7 mouse cellular contexts compared by ENCODE assay signal in the genomic region with DNA sequence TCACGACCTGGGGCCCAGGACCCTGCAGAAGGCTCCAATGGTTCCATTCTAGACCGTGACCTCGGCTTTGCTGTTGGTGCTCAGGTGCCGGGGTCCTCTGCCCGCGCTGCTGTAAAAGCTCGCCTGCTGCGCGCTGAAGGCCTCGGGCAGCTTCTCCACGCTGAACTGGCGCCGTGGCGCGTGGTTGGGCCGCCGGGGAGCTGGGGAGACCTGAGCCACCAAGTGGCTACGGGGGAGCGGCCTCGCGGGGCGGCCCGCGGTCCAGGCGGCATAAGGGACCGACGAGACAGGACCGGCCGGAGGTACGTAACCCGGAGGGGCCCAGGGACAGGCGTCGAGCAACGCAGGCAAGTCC. TPM values are rescaled to one million over a fixed set of nuclear protein-coding genes. Genes with fewer than 3 reads are reported as not detected.
DNase-seq lines count a peak whose midpoint lies in the region; ATAC-seq lines count a peak whose summit lies in the region.

No protein-coding gene starts in this region.

- peak overlapping the region; percentile 17 for H3K4me3 ChIP-seq in heart, embryonic 15.5 days
- H3K4me3 ChIP-seq in embryonic facial prominence, embryonic 12.5 days, result no peak overlapping the region
- no peak overlapping the region for H3K4me3 ChIP-seq in hindbrain, embryonic 15.5 days
- H3K4me3 ChIP-seq in midbrain, embryonic 15.5 days, result peak overlapping the region; percentile 2; the same call in 1 of the 2 replicates

- ATAC-seq in heart, embryonic 15.5 days (replicated peaks; ENCODE audit: insufficient number of reproducible peaks, insufficient read depth, low FRiP score, low read depth), result no peak
- no peak for ATAC-seq in embryonic facial prominence, embryonic 12.5 days (ENCODE audit: insufficient number of reproducible peaks, insufficient read depth, low FRiP score, low TSS enrichment)
- ATAC-seq in hindbrain, embryonic 15.5 days (ENCODE audit: low FRiP score, low read depth), result no peak
- ATAC-seq in midbrain, embryonic 15.5 days (replicated peaks), result no peak

- 18% methylated on average over 34 of the region's 34 CpGs for WGBS in heart, embryonic 15.5 days
- WGBS in embryonic facial prominence, embryonic 12.5 days, result 9% methylated on average over 34 of the region's 34 CpGs
- WGBS in hindbrain, embryonic 15.5 days, result 12% methylated on average over 34 of the region's 34 CpGs
- WGBS in midbrain, embryonic 15.5 days, result 17% methylated on average over 34 of the region's 34 CpGs

- H3K9ac ChIP-seq in heart, embryonic 15.5 days, result no peak overlapping the region
- H3K9ac ChIP-seq in embryonic facial prominence, embryonic 12.5 days, result no peak overlapping the region; the same call in 1 of the 2 replicates
- H3K9ac ChIP-seq in hindbrain, embryonic 15.5 days, result no peak overlapping the region
- H3K9ac ChIP-seq in midbrain, embryonic 15.5 days, result no peak overlapping the region

- no peak overlapping the region for H3K27ac ChIP-seq in heart, embryonic 15.5 days
- H3K27ac ChIP-seq in embryonic facial prominence, embryonic 12.5 days, result no peak overlapping the region
- no peak overlapping the region for H3K27ac ChIP-seq in hindbrain, embryonic 15.5 days (replicated peaks)
- H3K27ac ChIP-seq in midbrain, embryonic 15.5 days, result no peak overlapping the region

- peaks cover 29% of the 10 kb centered on the region for H3K4me1 ChIP-seq in heart, embryonic 15.5 days (replicated peaks)
- peaks cover 26% of the 10 kb centered on the region for H3K4me1 ChIP-seq in embryonic facial prominence, embryonic 12.5 days
- H3K4me1 ChIP-seq in hindbrain, embryonic 15.5 days (replicated peaks), result peaks cover 34% of the 10 kb centered on the region
- H3K4me1 ChIP-seq in midbrain, embryonic 15.5 days, result peaks cover 29% of the 10 kb centered on the region

- peak overlapping the region; percentile 41 for H3K4me2 ChIP-seq in heart, embryonic 15.5 days
- 0 out of 2 replicates have a peak overlapping the region, but pooled peaks have one; percentile 2 for H3K4me2 ChIP-seq in embryonic facial prominence, embryonic 12.5 days (replicated peaks)
- H3K4me2 ChIP-seq in hindbrain, embryonic 15.5 days, result peak overlapping the region; percentile 8
- peak overlapping the region; percentile 19 for H3K4me2 ChIP-seq in midbrain, embryonic 15.5 days

- DNase-seq in heart, adult 9 months (ENCODE audit: low spot score in 2 of 2), result no peak
- DNase-seq in layer of hippocampus, adult 9-10 months (ENCODE audit: low spot score), result no peak
- no peak for DNase-seq in thymus, postnatal 0 days (ENCODE audit: low spot score)

- H3K27me3 ChIP-seq in heart, embryonic 15.5 days, result peaks cover 82% of the 10 kb centered on the region
- peaks cover 77% of the 10 kb centered on the region for H3K27me3 ChIP-seq in embryonic facial prominence, embryonic 12.5 days
- peaks cover 52% of the 10 kb centered on the region for H3K27me3 ChIP-seq in hindbrain, embryonic 15.5 days
- H3K27me3 ChIP-seq in midbrain, embryonic 15.5 days (replicated peaks), result peaks cover 52% of the 10 kb centered on the region

- peaks cover 24% of the 10 kb centered on the region for H3K36me3 ChIP-seq in heart, embryonic 15.5 days
- H3K36me3 ChIP-seq in embryonic facial prominence, embryonic 12.5 days, result peaks cover 44% of the 10 kb centered on the region
- H3K36me3 ChIP-seq in hindbrain, embryonic 15.5 days, result peaks cover 29% of the 10 kb centered on the region
- H3K36me3 ChIP-seq in midbrain, embryonic 15.5 days (replicated peaks), result peaks cover 15% of the 10 kb centered on the region

- no peaks in the 10 kb centered on the region for H3K9me3 ChIP-seq in heart, embryonic 15.5 days (replicated peaks)
- no peaks in the 10 kb centered on the region for H3K9me3 ChIP-seq in embryonic facial prominence, embryonic 12.5 days
- H3K9me3 ChIP-seq in hindbrain, embryonic 15.5 days, result no peaks in the 10 kb centered on the region
- no peaks in the 10 kb centered on the region for H3K9me3 ChIP-seq in midbrain, embryonic 15.5 days

RNA-seq across cellular contexts. Expression of a gene that starts 5.5 kb away (rescaled TPM):
- 0.22 and 0.25 TPM in 2 replicates for polyA plus RNA-seq in heart, embryonic 15.5 days (2015; fragmentation: Nextera tagmentation; extraction: Ambion mirVana)
- polyA plus RNA-seq in embryonic facial prominence, embryonic 12.5 days (2016; fragmentation: Nextera tagmentation; extraction: Ambion mirVana), result 0.75 and 0.79 TPM in 2 replicates
- polyA plus RNA-seq in hindbrain, embryonic 15.5 days (2015; fragmentation: Nextera tagmentation; extraction: Ambion mirVana), result 2.9 and 4.6 TPM in 2 replicates
- 1.1 and 1.5 TPM in 2 replicates for polyA plus RNA-seq in midbrain, embryonic 15.5 days (2015; fragmentation: Nextera tagmentation; extraction: Ambion mirVana)
- 0.15 and 0.26 TPM in 2 replicates for polyA plus RNA-seq in thymus, postnatal 0 days (2015; fragmentation: Nextera tagmentation; extraction: Ambion mirVana)

RNA-seq across cellular contexts. Expression of a gene that starts 17.1 kb away (rescaled TPM):
- not detected in 2 replicates for polyA plus RNA-seq in heart, embryonic 15.5 days (2015; fragmentation: Nextera tagmentation; extraction: Ambion mirVana)
- polyA plus RNA-seq in embryonic facial prominence, embryonic 12.5 days (2016; fragmentation: Nextera tagmentation; extraction: Ambion mirVana), result 0.13 and 0.23 TPM in 2 replicates
- 0.37 and 0.69 TPM in 2 replicates for polyA plus RNA-seq in hindbrain, embryonic 15.5 days (2015; fragmentation: Nextera tagmentation; extraction: Ambion mirVana)
- polyA plus RNA-seq in midbrain, embryonic 15.5 days (2015; fragmentation: Nextera tagmentation; extraction: Ambion mirVana), result 0.08 and 0.26 TPM in 2 replicates
- 0.22 and 0.49 TPM in 2 replicates for polyA plus RNA-seq in thymus, postnatal 0 days (2015; fragmentation: Nextera tagmentation; extraction: Ambion mirVana)

RNA-seq across cellular contexts. Expression of a gene that starts 37.5 kb away (rescaled TPM):
- 54.0 and 55.7 TPM in 2 replicates for polyA plus RNA-seq in heart, embryonic 15.5 days (2015; fragmentation: Nextera tagmentation; extraction: Ambion mirVana)
- 68.8 and 71.0 TPM in 2 replicates for polyA plus RNA-seq in embryonic facial prominence, embryonic 12.5 days (2016; fragmentation: Nextera tagmentation; extraction: Ambion mirVana)
- 24.0 and 25.4 TPM in 2 replicates for polyA plus RNA-seq in hindbrain, embryonic 15.5 days (2015; fragmentation: Nextera tagmentation; extraction: Ambion mirVana)
- polyA plus RNA-seq in midbrain, embryonic 15.5 days (2015; fragmentation: Nextera tagmentation; extraction: Ambion mirVana), result 10.7 and 13.6 TPM in 2 replicates
- polyA plus RNA-seq in thymus, postnatal 0 days (2015; fragmentation: Nextera tagmentation; extraction: Ambion mirVana), result 59.3 and 61.5 TPM in 2 replicates

RNA-seq across cellular contexts. Expression of a gene that starts 45.1 kb away (rescaled TPM):
- not detected in 2 replicates for polyA plus RNA-seq in heart, embryonic 15.5 days (2015; fragmentation: Nextera tagmentation; extraction: Ambion mirVana)
- 0.29 TPM in 1 of 2 replicates, not detected in the other for polyA plus RNA-seq in embryonic facial prominence, embryonic 12.5 days (2016; fragmentation: Nextera tagmentation; extraction: Ambion mirVana)
- 15.9 and 16.6 TPM in 2 replicates for polyA plus RNA-seq in hindbrain, embryonic 15.5 days (2015; fragmentation: Nextera tagmentation; extraction: Ambion mirVana)
- 22.6 and 24.0 TPM in 2 replicates for polyA plus RNA-seq in midbrain, embryonic 15.5 days (2015; fragmentation: Nextera tagmentation; extraction: Ambion mirVana)
- not detected in 2 replicates for polyA plus RNA-seq in thymus, postnatal 0 days (2015; fragmentation: Nextera tagmentation; extraction: Ambion mirVana)

Comparison
In these comparisons a context has a peak if more than half of its experiments do, and no peak if none do; other contexts are left out.
1. H3K4me3 ChIP-seq: peak in heart, embryonic 15.5 days (single experiment) and midbrain, embryonic 15.5 days (single experiment); none in embryonic facial prominence, embryonic 12.5 days (single experiment) and hindbrain, embryonic 15.5 days (single experiment).
2. Peak in every context shown above with its lines, with median percentiles within 50 percentile points of each other: H3K4me2 ChIP-seq.